Mouse (Mus musculus): ENCODE data around the gene Gm26920.

DNA sequence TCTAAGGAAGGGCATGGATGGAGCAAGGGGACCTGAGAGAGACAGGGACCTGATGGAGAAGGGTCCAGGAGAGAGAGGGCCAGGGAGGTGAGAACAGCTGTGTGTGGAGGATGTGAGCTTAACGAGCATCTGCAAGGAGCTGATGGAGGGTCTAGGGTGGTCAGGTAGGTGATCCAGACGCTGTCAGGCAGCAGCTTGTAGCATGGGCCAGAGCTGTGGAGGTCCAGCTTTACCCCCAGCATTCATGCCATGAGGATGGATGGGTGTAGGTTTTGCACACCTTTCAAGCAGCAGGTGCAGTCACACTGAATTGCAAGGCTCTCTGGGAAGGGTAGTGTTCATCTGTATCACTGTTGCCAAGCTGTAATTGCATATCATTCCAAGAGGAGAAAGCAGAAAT is 70.7 kb downstream of the Gm26920 start:
- TF ChIP-seq ZC3H11A (IDR thresholded peaks at IDR 0.05; ENCODE audit: borderline replicate concordance, low read depth, low read length) (no peak), ZNF384 (IDR thresholded peaks at IDR 0.05; ENCODE audit: low read depth, low read length) (no peak), CHD2 (IDR thresholded peaks at IDR 0.05; ENCODE audit: low read depth, low read length) (no peak)

Measured in ES-E14 (cell line).